Mouse (Mus musculus) ES-E14 (cell line): ENCODE measurements at regions not wholly inside any gene's neighbourhood (a gene's known extent, or its start where the extent isn't known, plus 50 kb on each side); places are given as distances from the start of the nearest gene placed in this dataset.

Source experiments
- MAFK ChIP-seq: IDR thresholded peaks from 2 replicates; pipeline ENCODE4 v1.6.1; 2014; ENCODE audit warnings: mild to moderate bottlenecking, low read depth, low read length, inconsistent platforms; ENCODE audit not compliant: insufficient read depth
- ZNF384 ChIP-seq: IDR thresholded peaks from 2 replicates; pipeline ENCODE4 v1.6.1; 2012; ENCODE audit warnings: low read depth, low read length, inconsistent platforms

GRCm38 (mm10) chr3:34869911-34870310, 219.7 kb downstream of the Sox2 start:
- TF ChIP-seq ZNF384 = no peak
- no peak for TF ChIP-seq MAFK
